Mouse (Mus musculus) liver, adult 2 months (tissue): Measurements from ENCODE around the gene Lrch4. TPM values are rescaled to one million over a fixed set of nuclear protein-coding genes. Genes with fewer than 3 reads are reported as not detected.

Experiments used
- DNase-seq: peaks from one replicate; pipeline ENCODE4 v3.0.0-alpha.2; 2011; ENCODE audit warnings: low read depth, low spot score; ENCODE audit errors: extremely low read depth
- H3K27ac ChIP-seq: fragments of 200-500 bp; replicated peaks from 2 replicates; pipeline ENCODE4 v1.5.1; 2012; ENCODE audit warnings: low read depth, mild to moderate bottlenecking, control low read depth, inconsistent platforms, low read length; ENCODE audit not compliant: insufficient read depth
- H3K27me3 ChIP-seq: fragments of 200-500 bp; 2 replicates; pipeline ENCODE4 v1.6.1; 2012; ENCODE audit warnings: mild to moderate bottlenecking, moderate library complexity, low read length, inconsistent platforms; ENCODE audit not compliant: control insufficient read depth, insufficient read depth
- H3K36me3 ChIP-seq: fragments of 200-500 bp; 2 replicates; pipeline ENCODE4 v1.6.1; 2012; ENCODE audit warnings: low read length, inconsistent platforms; ENCODE audit not compliant: control insufficient read depth, insufficient read depth
- H3K4me1 ChIP-seq: fragments of 200-500 bp; 2 replicates; pipeline ENCODE4 v1.6.1; 2011; ENCODE audit warnings: low read length; ENCODE audit not compliant: control insufficient read depth, insufficient read depth
- H3K4me3 ChIP-seq: fragments of 200-500 bp; 2 replicates; pipeline ENCODE4 v1.5.1; 2011; ENCODE audit warnings: low read depth, mild to moderate bottlenecking, control low read depth, low read length, moderate library complexity; ENCODE audit not compliant: insufficient read depth
- H3K79me2 ChIP-seq: fragments of 200-500 bp; 2 replicates; pipeline ENCODE4 v1.6.1; 2012; ENCODE audit warnings: inconsistent platforms, mild to moderate bottlenecking, low read length, moderate library complexity; ENCODE audit not compliant: control insufficient read depth, insufficient read depth
- H3K9ac ChIP-seq: fragments of 200-500 bp; 2 replicates; pipeline ENCODE4 v1.6.1; 2012; ENCODE audit warnings: low read depth, mild to moderate bottlenecking, control low read depth, inconsistent platforms, low read length
- CTCF ChIP-seq: fragments of 200-500 bp; IDR thresholded peaks from 2 replicates; pipeline ENCODE4 v1.5.1; 2011; ENCODE audit warnings: low read depth, low read length, control low read depth
- POLR2A ChIP-seq: fragments of 200-500 bp; IDR thresholded peaks from 2 replicates; pipeline ENCODE4 v1.6.1; 2011; ENCODE audit warnings: low read length, control low read depth; ENCODE audit not compliant: insufficient read depth; ENCODE audit errors: extremely low read depth
- WGBS: fragments of 180-500 bp; shearing (Covaris S2); methylation state at CpG from one replicate; pipeline ENCODE4 v1.1.7; 2018; 5-methylcytosine and 5-hydroxymethylcytosine counted together
- polyA plus RNA-seq: library from polyadenylated mRNA; depleted of rRNA; stranded (reverse); fragments of >200 nt; gene quantifications from 2 replicates; pipeline ENCODE4 v1.2.3, GENCODE M21; 2012; rRNA removed
- total RNA-seq: library from RNA; depleted of rRNA; stranded (reverse); fragments of >200 nt; gene quantifications from 2 replicates; pipeline ENCODE4 v1.2.3, GENCODE M21; 2014; rRNA removed

The Lrch4 gene
- total and polyA plus RNA-seq, 2 experiments: 0.74 to 15.0 TPM

DNA sequence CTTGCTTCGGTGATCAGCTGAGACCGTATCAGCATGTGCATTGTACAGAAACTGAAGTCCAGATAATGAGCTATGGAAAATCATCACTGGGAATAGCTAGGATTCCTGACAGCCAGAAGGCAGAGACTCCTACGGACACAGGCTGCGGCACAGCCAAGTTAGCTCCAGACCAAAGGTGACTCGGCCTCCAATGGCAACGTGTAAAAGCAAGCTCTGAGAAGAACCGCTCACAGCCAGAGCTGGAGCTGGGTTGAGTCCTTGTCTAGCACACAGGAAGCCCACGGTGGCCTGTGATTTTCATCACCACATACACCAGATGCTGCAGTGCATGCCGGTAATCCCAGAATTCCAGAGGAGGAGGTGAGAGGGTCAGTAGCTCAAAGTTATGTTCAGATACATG lies 61.6 kb downstream of the Lrch4 start:
- Histone ChIP-seq H3K27me3 (no peaks in the 10 kb centered on the region), H3K79me2 (no peaks in the 10 kb centered on the region), H3K36me3 (no peaks in the 10 kb centered on the region), H3K9ac (no peak overlapping the region), H3K4me1 (no peaks in the 10 kb centered on the region), H3K4me3 (no peak overlapping the region), H3K27ac (no peak overlapping the region)
- DNase-seq: no peak
- TF ChIP-seq POLR2A (no peak), CTCF (no peak)
- 40% methylated on average over 9 of the region's 9 CpGs for WGBS

Other genes starting within 250 kb of the Lrch4 start
- under 0.01 TPM in 1 of 2 replicates, not detected in the other for gene Zan, start 152.1 kb upstream of the Lrch4 start, total RNA-seq
- 0.02 TPM in 1 of 2 replicates, not detected in the other for gene Zan, start 152.1 kb upstream of the Lrch4 start, polyA plus RNA-seq
- 5.9 and 8.0 TPM in 2 replicates for gene Pop7, start 126.6 kb upstream of the Lrch4 start, total RNA-seq
- gene Pop7, start 126.6 kb upstream of the Lrch4 start, polyA plus RNA-seq: 15.4 and 17.8 TPM in 2 replicates
- gene Gigyf1, start 110.6 kb upstream of the Lrch4 start, total RNA-seq: 2.7 and 4.2 TPM in 2 replicates
- 9.3 and 14.0 TPM in 2 replicates for gene Gigyf1, start 110.6 kb upstream of the Lrch4 start, polyA plus RNA-seq
- gene Epo, start 95.9 kb upstream of the Lrch4 start, total RNA-seq: not detected in 2 replicates
- gene Epo, start 95.9 kb upstream of the Lrch4 start, polyA plus RNA-seq: not detected in 2 replicates
- 87.2 and 134 TPM in 2 replicates for gene Gnb2, start 95.6 kb upstream of the Lrch4 start, total RNA-seq
- 332 and 431 TPM in 2 replicates for gene Gnb2, start 95.6 kb upstream of the Lrch4 start, polyA plus RNA-seq
- gene Actl6b, start 75.6 kb upstream of the Lrch4 start, total RNA-seq: not detected in 2 replicates
- not detected in 2 replicates for gene Actl6b, start 75.6 kb upstream of the Lrch4 start, polyA plus RNA-seq
- gene Tfr2, start 59.3 kb upstream of the Lrch4 start, total RNA-seq: 225 and 288 TPM in 2 replicates
- 478 and 486 TPM in 2 replicates for gene Tfr2, start 59.3 kb upstream of the Lrch4 start, polyA plus RNA-seq
- gene Mospd3, start 28.1 kb upstream of the Lrch4 start, total RNA-seq: 4.3 and 6.5 TPM in 2 replicates
- gene Mospd3, start 28.1 kb upstream of the Lrch4 start, polyA plus RNA-seq: 84.3 and 98.8 TPM in 2 replicates
- 4.4 and 6.7 TPM in 2 replicates for gene Pcolce, start 15.3 kb upstream of the Lrch4 start, total RNA-seq
- 11.9 TPM in 2 replicates for gene Pcolce, start 15.3 kb upstream of the Lrch4 start, polyA plus RNA-seq
- 0.07 TPM in 1 of 2 replicates, not detected in the other for gene Fbxo24, start 119 bp upstream of the Lrch4 start, total RNA-seq
- 0.05 and 0.06 TPM in 2 replicates for gene Fbxo24, start 119 bp upstream of the Lrch4 start, polyA plus RNA-seq
- 0.74 and 1.5 TPM in 2 replicates for gene Gm20605, start 54 bp downstream of the Lrch4 start, total RNA-seq
- 4.3 and 5.6 TPM in 2 replicates for gene Gm20605, start 54 bp downstream of the Lrch4 start, polyA plus RNA-seq
- gene Sap25, start 12.2 kb downstream of the Lrch4 start, total RNA-seq: 0.65 and 1.6 TPM in 2 replicates
- 13.0 and 22.7 TPM in 2 replicates for gene Sap25, start 12.2 kb downstream of the Lrch4 start, polyA plus RNA-seq
- 0.07 TPM in 1 of 2 replicates, not detected in the other for gene Irs3, start 16.6 kb downstream of the Lrch4 start, total RNA-seq
- gene Irs3, start 16.6 kb downstream of the Lrch4 start, polyA plus RNA-seq: 0.07 and 0.20 TPM in 2 replicates
- gene Agfg2, start 55.6 kb downstream of the Lrch4 start, total RNA-seq: 14.8 and 22.1 TPM in 2 replicates
- 35.9 and 42.2 TPM in 2 replicates for gene Agfg2, start 55.6 kb downstream of the Lrch4 start, polyA plus RNA-seq
- gene Nyap1, start 112.5 kb downstream of the Lrch4 start, total RNA-seq: 0.13 and 0.18 TPM in 2 replicates
- 0.17 and 0.28 TPM in 2 replicates for gene Nyap1, start 112.5 kb downstream of the Lrch4 start, polyA plus RNA-seq
- gene Tsc22d4, start 116.6 kb downstream of the Lrch4 start, total RNA-seq: 4.4 and 4.5 TPM in 2 replicates
- gene Tsc22d4, start 116.6 kb downstream of the Lrch4 start, polyA plus RNA-seq: 11.4 and 22.1 TPM in 2 replicates
- gene Ppp1r35, start 149.7 kb downstream of the Lrch4 start, total RNA-seq: 11.5 and 16.7 TPM in 2 replicates
- gene Ppp1r35, start 149.7 kb downstream of the Lrch4 start, polyA plus RNA-seq: 28.9 and 34.0 TPM in 2 replicates
- gene Mepce, start 158.5 kb downstream of the Lrch4 start, total RNA-seq: 13.7 and 15.9 TPM in 2 replicates
- 16.3 and 18.7 TPM in 2 replicates for gene Mepce, start 158.5 kb downstream of the Lrch4 start, polyA plus RNA-seq
- gene Zcwpw1, start 158.7 kb downstream of the Lrch4 start, total RNA-seq: 3.3 and 4.2 TPM in 2 replicates
- 1.7 and 1.9 TPM in 2 replicates for gene Zcwpw1, start 158.7 kb downstream of the Lrch4 start, polyA plus RNA-seq
- gene Pilra, start 207.2 kb downstream of the Lrch4 start, total RNA-seq: 3.2 TPM in 2 replicates
- 2.3 and 2.4 TPM in 2 replicates for gene Pilra, start 207.2 kb downstream of the Lrch4 start, polyA plus RNA-seq
- gene Pilrb1, start 229.0 kb downstream of the Lrch4 start, total RNA-seq: 3.2 and 6.1 TPM in 2 replicates
- 2.7 and 5.1 TPM in 2 replicates for gene Pilrb1, start 229.0 kb downstream of the Lrch4 start, polyA plus RNA-seq
- gene Pilrb2, start 242.7 kb downstream of the Lrch4 start, total RNA-seq: 2.1 and 3.7 TPM in 2 replicates
- gene Pilrb2, start 242.7 kb downstream of the Lrch4 start, polyA plus RNA-seq: 2.2 and 4.4 TPM in 2 replicates